Mouse (Mus musculus) testis, adult 2 months (tissue): Measurements from ENCODE around the gene Slc2a1. TPM values are rescaled to one million over a fixed set of nuclear protein-coding genes. Genes with fewer than 3 reads are reported as not detected.

Experiments used
- H3K27ac ChIP-seq: fragments of 200-500 bp; 2 replicates; pipeline ENCODE4 v1.5.1; 2012; ENCODE audit warnings: low read depth, low read length; ENCODE audit not compliant: control insufficient read depth, insufficient read depth
- H3K27me3 ChIP-seq: fragments of 200-500 bp; 2 replicates; pipeline ENCODE4 v1.6.1; 2012; ENCODE audit warnings: mild to moderate bottlenecking, low read length, moderate library complexity; ENCODE audit not compliant: control insufficient read depth, insufficient read depth
- H3K36me3 ChIP-seq: fragments of 200-500 bp; 2 replicates; pipeline ENCODE4 v1.6.1; 2012; ENCODE audit warnings: mild to moderate bottlenecking, low read length; ENCODE audit not compliant: control insufficient read depth, insufficient read depth
- H3K4me1 ChIP-seq: fragments of 200-500 bp; 2 replicates; pipeline ENCODE4 v1.6.1; 2012; ENCODE audit warnings: low read length; ENCODE audit not compliant: control insufficient read depth, insufficient read depth
- H3K4me3 ChIP-seq: fragments of 200-500 bp; 2 replicates; pipeline ENCODE4 v1.5.1; 2012; ENCODE audit warnings: low read depth, mild to moderate bottlenecking, low read length, moderate library complexity, mixed read lengths; ENCODE audit not compliant: control insufficient read depth
- CTCF ChIP-seq: fragments of 200-500 bp; IDR thresholded peaks from 2 replicates; pipeline ENCODE4 v1.5.1; 2012; ENCODE audit warnings: low read depth, mild to moderate bottlenecking, inconsistent platforms, low read length, moderate library complexity; ENCODE audit not compliant: control insufficient read depth, insufficient read depth, insufficient replicate concordance
- POLR2A ChIP-seq: fragments of 200-500 bp; IDR thresholded peaks from 2 replicates; pipeline ENCODE4 v1.6.1; 2012; ENCODE audit warnings: low read depth, mild to moderate bottlenecking, inconsistent platforms, low read length, moderate library complexity; ENCODE audit not compliant: control insufficient read depth
- polyA plus RNA-seq: library from polyadenylated mRNA; depleted of rRNA; stranded (reverse); fragments of >200 nt; gene quantifications from 2 replicates; pipeline ENCODE4 v1.2.3, GENCODE M21; 2012; rRNA removed

Gene Slc2a1
- polyA plus RNA-seq, 1 experiment: 7.1 TPM

GRCm38 (mm10) chr4:119177702-119178101, 69.2 kb downstream of the Slc2a1 start:
- H3K27ac ChIP-seq: no peak overlapping the region
- no peaks in the 10 kb centered on the region for H3K36me3 ChIP-seq
- no peak overlapping the region for H3K4me3 ChIP-seq
- TF ChIP-seq CTCF: no peak
- no peak for TF ChIP-seq POLR2A
- no peaks in the 10 kb centered on the region for H3K27me3 ChIP-seq
- peaks cover 4% of the 10 kb centered on the region; the same call in 1 of the 2 replicates for H3K4me1 ChIP-seq

GRCm38 (mm10) chr4:119178331-119178730, 69.8 kb downstream of the Slc2a1 start:
- Histone ChIP-seq H3K36me3 (no peaks in the 10 kb centered on the region), H3K27ac (peak overlapping the region; percentile 39; the same call in 1 of the 2 replicates), H3K27me3 (no peaks in the 10 kb centered on the region), H3K4me1 (peaks cover under 1% of the 10 kb centered on the region; the same call in 1 of the 2 replicates), H3K4me3 (no peak overlapping the region)
- TF ChIP-seq CTCF (no peak), POLR2A (no peak)

GRCm38 (mm10) chr4:119180133-119180707, 71.7 kb downstream of the Slc2a1 start:
- Histone ChIP-seq H3K27me3 (no peaks in the 10 kb centered on the region), H3K36me3 (no peaks in the 10 kb centered on the region), H3K27ac (no peak overlapping the region), H3K4me3 (no peak overlapping the region), H3K4me1 (no peaks in the 10 kb centered on the region; the same call in 1 of the 2 replicates)
- no peak for TF ChIP-seq CTCF
- no peak for TF ChIP-seq POLR2A

- Histone ChIP-seq H3K27me3 (no peaks in the 10 kb centered on the region), H3K27ac (no peak overlapping the region), H3K4me3 (no peak overlapping the region), H3K36me3 (no peaks in the 10 kb centered on the region), H3K4me1 (no peaks in the 10 kb centered on the region; the same call in 1 of the 2 replicates)
- TF ChIP-seq CTCF (no peak), POLR2A (no peak)
Measured at GRCm38 (mm10) chr4:119181456-119181855, 72.9 kb downstream of the Slc2a1 start.

GRCm38 (mm10) chr4:119183525-119183924, 75.0 kb downstream of the Slc2a1 start:
- H3K4me1 ChIP-seq: no peaks in the 10 kb centered on the region; the same call in 1 of the 2 replicates
- no peak overlapping the region for H3K4me3 ChIP-seq
- TF ChIP-seq POLR2A: no peak
- no peak for TF ChIP-seq CTCF
- H3K36me3 ChIP-seq: no peaks in the 10 kb centered on the region
- H3K27ac ChIP-seq: no peak overlapping the region
- H3K27me3 ChIP-seq: no peaks in the 10 kb centered on the region

- no peaks in the 10 kb centered on the region for H3K36me3 ChIP-seq
- TF ChIP-seq CTCF: no peak
- no peak for TF ChIP-seq POLR2A
- H3K4me1 ChIP-seq: no peaks in the 10 kb centered on the region
- no peak overlapping the region for H3K4me3 ChIP-seq
- H3K27me3 ChIP-seq: no peaks in the 10 kb centered on the region
- no peak overlapping the region for H3K27ac ChIP-seq
Measured at GRCm38 (mm10) chr4:119185771-119186170, 77.3 kb downstream of the Slc2a1 start.

Other genes with a start within 250 kb of the Slc2a1 start
- gene Olfr1331, start 244.1 kb upstream of the Slc2a1 start, polyA plus RNA-seq: not detected in 2 replicates
- not detected in 2 replicates for gene Olfr1330, start 220.1 kb upstream of the Slc2a1 start, polyA plus RNA-seq
- gene Olfr1329, start 191.2 kb upstream of the Slc2a1 start, polyA plus RNA-seq: not detected in 2 replicates
- not detected in 2 replicates for gene Olfr1328, start 170.1 kb upstream of the Slc2a1 start, polyA plus RNA-seq
- gene Lao1, start 147.1 kb upstream of the Slc2a1 start, polyA plus RNA-seq: 0.09 and 0.14 TPM in 2 replicates
- gene Zfp691, start 65.5 kb downstream of the Slc2a1 start, polyA plus RNA-seq: 25.9 and 28.6 TPM in 2 replicates
- 0.17 and 0.18 TPM in 2 replicates for gene Ermap, start 81.3 kb downstream of the Slc2a1 start, polyA plus RNA-seq
- gene Svbp, start 86.6 kb downstream of the Slc2a1 start, polyA plus RNA-seq: 186 and 207 TPM in 2 replicates
- gene Tmem269, start 109.5 kb downstream of the Slc2a1 start, polyA plus RNA-seq: 114 and 136 TPM in 2 replicates
- 14.1 and 18.6 TPM in 2 replicates for gene AU022252, start 124.0 kb downstream of the Slc2a1 start, polyA plus RNA-seq
- 10.4 and 11.9 TPM in 2 replicates for gene P3h1, start 124.2 kb downstream of the Slc2a1 start, polyA plus RNA-seq
- not detected in 2 replicates for gene Cldn19, start 146.7 kb downstream of the Slc2a1 start, polyA plus RNA-seq
- 821 and 914 TPM in 2 replicates for gene Ybx1, start 185.9 kb downstream of the Slc2a1 start, polyA plus RNA-seq
- gene Ppih, start 211.8 kb downstream of the Slc2a1 start, polyA plus RNA-seq: 20.1 and 28.9 TPM in 2 replicates